Mouse (Mus musculus) forebrain, embryonic 13.5 days (tissue): ENCODE results near the gene Rassf3. TPM values are rescaled to one million over a fixed set of nuclear protein-coding genes. Genes with fewer than 3 reads are reported as not detected.

ENCODE experiments used
- ATAC-seq: fragments of 200-750 bp; cut with Nextera tagmentation; 2 replicates; pipeline ENCODE4 v1.8.0; 2017
- H3K27ac ChIP-seq: fragments of 300-500 bp; sonication (generic); 2 replicates; pipeline ENCODE4 v1.5.1; 2015; ENCODE audit warnings: inconsistent platforms, mild to moderate bottlenecking, moderate library complexity
- H3K27me3 ChIP-seq: fragments of 300-500 bp; sonication (generic); 2 replicates; pipeline ENCODE4 v1.6.1; 2015; ENCODE audit warnings: mild to moderate bottlenecking, inconsistent platforms
- H3K36me3 ChIP-seq: fragments of 300-500 bp; sonication (generic); 2 replicates; pipeline ENCODE4 v1.6.1; 2015; ENCODE audit warnings: mild to moderate bottlenecking, inconsistent platforms; ENCODE audit not compliant: poor library complexity, severe bottlenecking
- H3K4me1 ChIP-seq: fragments of 300-500 bp; sonication (generic); 2 replicates; pipeline ENCODE4 v1.6.1; 2015; ENCODE audit warnings: inconsistent platforms
- H3K4me2 ChIP-seq: fragments of 300-500 bp; sonication (generic); 2 replicates; pipeline ENCODE4 v1.6.1; 2015; ENCODE audit warnings: inconsistent platforms, mild to moderate bottlenecking, moderate library complexity
- H3K4me3 ChIP-seq: fragments of 300-500 bp; sonication (generic); 2 replicates; pipeline ENCODE4 v1.5.1; 2015; ENCODE audit warnings: mild to moderate bottlenecking, inconsistent platforms
- H3K9ac ChIP-seq: fragments of 300-500 bp; sonication (generic); 2 replicates; pipeline ENCODE4 v1.6.1; 2015; ENCODE audit warnings: mild to moderate bottlenecking, inconsistent platforms
- H3K9me3 ChIP-seq: fragments of 300-500 bp; sonication (generic); replicated peaks from 2 replicates; pipeline ENCODE4 v1.6.1; 2016; ENCODE audit warnings: inconsistent platforms
- WGBS: fragments of 180-500 bp; shearing (Covaris S2); methylation state at CpG from one replicate; pipeline ENCODE4 v1.1.7; 2015; 5-methylcytosine and 5-hydroxymethylcytosine counted together
- polyA plus RNA-seq: library from polyadenylated mRNA; unstranded; fragments of >200 nt; fragmentation: Nextera tagmentation; extraction: Ambion mirVana; gene quantifications from 2 replicates; pipeline ENCODE4 v1.2.1, GENCODE M21; 2015

Rassf3 gene
- polyA plus RNA-seq, 1 experiment from 2014 or later, result 3.7 TPM

DNA sequence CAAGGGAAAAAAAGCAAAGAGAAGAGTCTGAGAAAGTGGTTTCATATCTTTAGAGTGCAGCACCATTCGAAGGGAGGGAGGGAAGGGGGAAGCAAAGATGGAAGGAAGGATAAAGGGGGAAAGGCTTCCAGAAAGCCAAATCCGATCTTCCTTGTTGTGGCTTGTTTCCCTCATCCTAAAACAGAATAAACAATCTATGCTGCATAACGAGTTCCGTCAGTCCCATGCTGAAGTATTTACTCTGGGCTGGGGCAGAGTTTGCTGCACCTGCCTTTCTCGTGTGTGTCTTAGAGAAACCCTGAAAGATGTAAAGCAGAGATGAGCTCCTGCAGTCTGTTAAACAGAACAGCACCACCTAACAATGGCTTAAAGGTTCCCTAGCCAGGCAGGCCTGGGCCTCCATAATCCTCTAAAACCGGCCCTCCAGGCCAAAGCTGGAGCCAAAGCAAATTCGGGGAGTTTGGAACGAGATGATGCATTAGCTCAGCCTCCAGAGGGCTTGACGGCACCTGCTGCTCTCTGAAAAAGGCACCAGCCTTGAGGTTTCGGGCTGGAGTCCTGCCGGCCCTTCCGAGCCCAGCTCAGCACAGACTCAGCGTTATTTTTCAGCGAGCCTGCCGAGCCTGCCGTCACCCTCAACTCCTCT, 43.4 kb downstream of the Rassf3 start:
- no peaks in the 10 kb centered on the region for H3K36me3 ChIP-seq
- ATAC-seq, result peak; percentile 43; the same call in 1 of the 2 replicates
- H3K4me1 ChIP-seq, result peaks cover 27% of the 10 kb centered on the region
- peak overlapping the region; percentile 33; the same call in 1 of the 2 replicates for H3K27ac ChIP-seq
- no peak overlapping the region for H3K4me3 ChIP-seq
- H3K27me3 ChIP-seq, result 0 out of 2 replicates have a peak, but pooled peaks cover 3% of the 10 kb centered on the region
- no peak overlapping the region for H3K4me2 ChIP-seq
- no peaks in the 10 kb centered on the region for H3K9me3 ChIP-seq
- 0 out of 2 replicates have a peak overlapping the region, but pooled peaks have one; percentile 9 for H3K9ac ChIP-seq
- 15% methylated on average over 16 of the region's 16 CpGs for WGBS

- H3K36me3 ChIP-seq, result no peaks in the 10 kb centered on the region
- no peaks in the 10 kb centered on the region for H3K9me3 ChIP-seq
- H3K4me1 ChIP-seq, result peaks cover 27% of the 10 kb centered on the region
- 53% methylated on average over 12 of the region's 12 CpGs for WGBS
- H3K27me3 ChIP-seq, result 0 out of 2 replicates have a peak, but pooled peaks cover 3% of the 10 kb centered on the region
- H3K4me2 ChIP-seq, result no peak overlapping the region
- H3K27ac ChIP-seq, result peak overlapping the region; percentile 36; the same call in 1 of the 2 replicates
- H3K4me3 ChIP-seq, result no peak overlapping the region
- H3K9ac ChIP-seq, result no peak overlapping the region
- no peak for ATAC-seq
These were observed 44.0 kb downstream of the Rassf3 start for GRCm38 (mm10) chr10:121432041-121432634.

DNA sequence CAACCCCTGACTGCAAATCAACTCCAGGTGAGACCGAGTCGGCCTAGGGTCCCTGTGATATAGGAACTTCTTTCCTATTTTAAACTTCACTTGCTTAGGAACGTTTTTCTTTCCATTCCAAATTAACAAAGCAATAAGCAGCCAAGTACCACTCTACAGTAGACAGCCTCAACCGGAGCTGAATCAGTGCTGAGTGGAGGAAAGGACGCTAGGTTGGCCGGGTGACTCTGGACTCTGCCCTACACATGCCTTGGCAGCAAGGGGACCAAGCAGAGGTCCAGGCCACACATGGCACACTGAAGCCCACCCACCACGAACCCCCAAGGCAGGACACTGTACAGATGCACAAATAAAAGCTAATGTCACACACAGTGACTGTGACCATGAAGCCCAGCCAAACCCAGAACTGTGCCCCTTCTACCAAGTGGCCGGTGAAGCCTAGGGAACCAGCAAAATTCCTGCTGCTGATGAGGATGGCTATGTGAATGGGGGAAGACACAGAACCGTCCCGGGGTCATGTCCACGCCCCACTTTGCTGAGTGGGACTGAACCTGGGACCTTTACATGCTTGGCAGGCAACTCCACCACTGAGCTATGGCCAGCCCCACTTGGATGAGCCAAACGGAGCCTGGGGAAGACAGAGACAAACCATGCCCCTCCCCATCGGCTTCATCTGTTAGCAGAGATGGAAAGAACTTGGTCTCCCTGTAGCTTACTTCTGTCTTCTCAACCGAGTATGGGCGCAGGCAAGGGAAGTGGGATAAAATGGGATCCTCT, 45.2 kb downstream of the Rassf3 start:
- H3K27me3 ChIP-seq, result 0 out of 2 replicates have a peak, but pooled peaks cover 3% of the 10 kb centered on the region
- peaks cover 27% of the 10 kb centered on the region for H3K4me1 ChIP-seq
- no peak overlapping the region for H3K4me3 ChIP-seq
- no peak overlapping the region for H3K4me2 ChIP-seq
- no peak overlapping the region for H3K9ac ChIP-seq
- 85% methylated on average over 15 of the region's 15 CpGs for WGBS
- H3K36me3 ChIP-seq, result no peaks in the 10 kb centered on the region
- ATAC-seq, result no peak
- no peaks in the 10 kb centered on the region for H3K9me3 ChIP-seq
- H3K27ac ChIP-seq, result no peak overlapping the region

DNA sequence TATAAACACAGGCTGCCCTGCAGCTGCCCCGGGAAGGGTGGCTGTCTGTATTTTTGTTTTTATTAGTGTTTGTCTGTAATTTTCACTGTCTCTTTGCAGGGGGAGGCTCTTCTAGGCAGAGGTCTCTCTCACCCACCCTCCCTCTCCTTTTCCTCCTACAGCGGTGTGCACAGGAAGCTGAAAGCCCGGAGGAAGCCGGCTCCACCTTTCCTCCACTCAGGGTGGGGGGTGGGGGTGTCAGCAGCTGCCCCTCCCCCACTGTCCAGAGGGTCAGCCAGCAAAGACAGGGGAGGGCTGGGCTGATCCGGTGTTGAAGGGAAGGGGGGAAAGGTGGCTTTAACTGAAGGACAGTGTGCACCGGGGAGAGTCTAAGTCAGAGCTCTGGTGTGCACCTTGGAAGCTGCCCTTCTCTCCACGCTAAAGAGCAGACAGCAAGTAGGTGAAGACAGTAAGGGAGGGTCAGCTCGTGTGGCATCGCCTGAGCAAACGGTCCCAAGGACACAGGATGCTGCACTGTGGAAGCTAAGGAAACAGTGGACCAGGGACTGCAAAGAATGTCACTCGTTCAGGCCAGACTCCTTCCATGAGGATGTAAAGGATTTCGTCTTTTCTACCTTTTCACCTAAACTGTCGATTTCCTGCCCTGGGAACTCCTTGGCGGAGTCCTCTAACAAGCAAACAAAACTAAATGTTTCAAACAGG, 46.0 kb downstream of the Rassf3 start:
- WGBS, result 34% methylated on average over 14 of the region's 14 CpGs
- H3K4me2 ChIP-seq, result no peak overlapping the region
- no peak overlapping the region for H3K27ac ChIP-seq
- 0 out of 2 replicates have a peak, but pooled peaks cover 3% of the 10 kb centered on the region for H3K27me3 ChIP-seq
- H3K9me3 ChIP-seq, result no peaks in the 10 kb centered on the region
- no peak overlapping the region for H3K9ac ChIP-seq
- H3K4me1 ChIP-seq, result peaks cover 27% of the 10 kb centered on the region
- no peak for ATAC-seq
- no peaks in the 10 kb centered on the region for H3K36me3 ChIP-seq
- no peak overlapping the region for H3K4me3 ChIP-seq

DNA sequence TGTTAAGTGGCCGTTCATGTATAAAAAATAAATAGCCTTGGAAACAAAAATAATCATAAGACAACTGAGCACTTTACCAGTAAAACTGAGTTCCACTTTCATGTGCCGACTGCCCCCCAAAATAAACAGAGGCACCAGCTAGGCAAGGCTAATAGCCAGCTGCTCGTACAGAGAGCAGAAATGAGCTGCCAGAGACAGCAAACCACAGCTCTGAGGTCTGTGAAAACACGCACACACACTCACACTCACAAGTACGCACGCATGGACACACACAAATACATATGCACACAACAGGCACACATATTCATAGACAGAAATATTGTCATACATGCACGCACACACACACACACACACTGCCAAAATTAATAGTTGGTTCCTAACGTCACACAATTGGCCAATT, 46.6 kb downstream of the Rassf3 start:
- H3K27ac ChIP-seq, result no peak overlapping the region
- H3K4me1 ChIP-seq, result peaks cover 27% of the 10 kb centered on the region
- H3K4me3 ChIP-seq, result no peak overlapping the region
- no peaks in the 10 kb centered on the region for H3K36me3 ChIP-seq
- no peak overlapping the region for H3K9ac ChIP-seq
- H3K27me3 ChIP-seq, result 0 out of 2 replicates have a peak, but pooled peaks cover 3% of the 10 kb centered on the region
- ATAC-seq, result 0 out of 2 replicates have a peak, but pooled peaks have one; percentile 22
- H3K9me3 ChIP-seq, result no peaks in the 10 kb centered on the region
- H3K4me2 ChIP-seq, result no peak overlapping the region
- 49% methylated on average over 8 of the region's 8 CpGs for WGBS

- H3K27ac ChIP-seq, result no peak overlapping the region
- H3K4me2 ChIP-seq, result no peak overlapping the region
- no peaks in the 10 kb centered on the region for H3K9me3 ChIP-seq
- H3K4me3 ChIP-seq, result no peak overlapping the region
- ATAC-seq, result 0 out of 2 replicates have a peak, but pooled peaks have one; percentile 33
- no peaks in the 10 kb centered on the region for H3K36me3 ChIP-seq
- H3K4me1 ChIP-seq, result peaks cover 31% of the 10 kb centered on the region
- 36% methylated on average over 2 of the region's 2 CpGs for WGBS
- H3K9ac ChIP-seq, result no peak overlapping the region
- 0 out of 2 replicates have a peak, but pooled peaks cover 3% of the 10 kb centered on the region for H3K27me3 ChIP-seq
These were observed 47.1 kb downstream of the Rassf3 start for GRCm38 (mm10) chr10:121429089-121429488.

- Histone ChIP-seq H3K27me3 (0 out of 2 replicates have a peak, but pooled peaks cover under 1% of the 10 kb centered on the region), H3K27ac (no peak overlapping the region), H3K9ac (no peak overlapping the region), H3K4me2 (no peak overlapping the region), H3K36me3 (no peaks in the 10 kb centered on the region), H3K9me3 (no peaks in the 10 kb centered on the region), H3K4me3 (no peak overlapping the region), H3K4me1 (peaks cover 39% of the 10 kb centered on the region)
- WGBS, result 88% methylated on average over 15 of the region's 15 CpGs
- no peak for ATAC-seq
These were observed 48.0 kb downstream of the Rassf3 start for GRCm38 (mm10) chr10:121428011-121428711.

DNA sequence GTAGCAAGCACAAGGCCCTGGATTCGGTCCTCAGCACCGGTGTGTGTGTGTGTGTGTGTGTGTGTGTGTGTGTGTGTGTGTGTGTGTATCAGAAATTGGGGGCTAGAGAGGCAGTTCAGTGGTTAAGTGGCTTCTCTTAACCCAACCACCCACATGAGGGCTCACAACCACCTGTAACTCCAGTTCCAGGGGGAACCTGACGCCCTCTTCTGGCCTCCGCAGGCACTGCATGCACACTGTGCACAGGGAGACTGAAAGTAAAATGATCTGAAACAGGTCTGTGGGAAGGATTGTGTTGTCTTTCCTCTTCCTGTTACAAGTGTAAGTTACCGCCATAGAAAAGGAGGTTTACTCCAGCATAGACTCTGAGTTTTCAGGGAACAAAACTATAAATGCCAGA, 49.0 kb downstream of the Rassf3 start:
- no peak overlapping the region for H3K4me2 ChIP-seq
- H3K4me3 ChIP-seq, result no peak overlapping the region
- 54% methylated on average over 5 of the region's 5 CpGs for WGBS
- no peaks in the 10 kb centered on the region for H3K36me3 ChIP-seq
- no peaks in the 10 kb centered on the region for H3K9me3 ChIP-seq
- no peak overlapping the region for H3K9ac ChIP-seq
- no peak overlapping the region for H3K27ac ChIP-seq
- ATAC-seq, result no peak
- H3K4me1 ChIP-seq, result peaks cover 34% of the 10 kb centered on the region
- peaks cover 5% of the 10 kb centered on the region; the same call in 1 of the 2 replicates for H3K27me3 ChIP-seq

DNA sequence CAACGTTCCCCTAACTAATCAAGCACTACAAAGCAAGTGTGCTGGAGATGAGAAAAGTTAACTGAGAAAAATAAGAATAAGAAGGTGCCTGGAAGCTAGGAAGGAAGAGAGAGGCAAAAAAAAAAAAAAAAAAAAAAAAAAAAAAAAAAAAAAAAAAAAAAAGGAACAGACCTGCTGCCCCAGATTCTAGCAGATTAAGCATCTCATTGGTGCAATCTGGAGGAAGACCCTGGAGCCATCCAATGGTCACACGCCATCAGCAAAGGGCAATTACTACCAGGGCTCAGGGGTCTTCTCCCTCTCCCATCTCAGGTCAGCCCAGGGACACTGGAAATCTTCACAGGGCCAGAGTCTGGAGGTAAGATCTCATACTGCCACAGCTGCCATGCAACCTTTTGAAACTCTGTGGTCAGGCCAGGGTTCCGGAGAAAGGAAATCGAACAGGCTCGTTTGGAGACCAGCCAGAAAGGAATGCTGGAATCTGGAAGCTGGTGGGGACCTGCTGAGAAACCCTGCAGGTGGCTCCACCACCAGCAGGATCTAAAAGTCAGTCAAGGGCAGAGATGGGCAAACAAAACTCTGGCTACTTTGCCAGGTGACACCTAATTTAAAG, 49.6 kb downstream of the Rassf3 start:
- Histone ChIP-seq H3K9ac (no peak overlapping the region), H3K4me2 (no peak overlapping the region), H3K4me1 (peaks cover 32% of the 10 kb centered on the region), H3K9me3 (no peaks in the 10 kb centered on the region), H3K27ac (no peak overlapping the region), H3K27me3 (peaks cover 7% of the 10 kb centered on the region; the same call in 1 of the 2 replicates), H3K4me3 (no peak overlapping the region), H3K36me3 (no peaks in the 10 kb centered on the region)
- ATAC-seq, result no peak
- WGBS, result 46% methylated on average over 5 of the region's 5 CpGs

GRCm38 (mm10) chr10:121425506-121426025, 50.6 kb downstream of the Rassf3 start:
- Histone ChIP-seq H3K4me2 (no peak overlapping the region), H3K27ac (no peak overlapping the region)
- 82% methylated on average over 14 of the region's 14 CpGs for WGBS

More at GRCm38 (mm10) chr10:121425506-121426025, 50.6 kb downstream of the Rassf3 start:
- Histone ChIP-seq H3K36me3 (no peaks in the 10 kb centered on the region), H3K27me3 (peaks cover 7% of the 10 kb centered on the region; the same call in 1 of the 2 replicates), H3K4me1 (peaks cover 38% of the 10 kb centered on the region), H3K9me3 (no peaks in the 10 kb centered on the region), H3K9ac (no peak overlapping the region), H3K4me3 (no peak overlapping the region)
- no peak for ATAC-seq
